Mouse (Mus musculus) C2C12 (cell line): ENCODE results near the gene Txnrd2.

Experiments used
- CTCF ChIP-seq: IDR thresholded peaks from one replicate; pipeline ENCODE4 v1.5.1; 2011; ENCODE audit not compliant: control insufficient read depth, insufficient read depth, insufficient read length
- MYOG ChIP-seq: IDR thresholded peaks from one replicate; pipeline ENCODE4 v1.6.1; 2011; ENCODE audit not compliant: control insufficient read depth, insufficient read length; ENCODE audit errors: extremely low read depth

GRCm38 (mm10) chr16:18377203-18377602 is 49.0 kb upstream of the Txnrd2 start:
- TF ChIP-seq CTCF (no peak), MYOG (no peak)
